Mouse (Mus musculus): Measurements from ENCODE around the gene Sbk1.

The Sbk1 gene

GRCm38 (mm10) chr7:126263964-126264363, 8.5 kb upstream of the Sbk1 start:
- WGBS, result 51% methylated on average over 7 of the region's 7 CpGs

- 20% methylated on average over 9 of the region's 9 CpGs for whole genome bisulfite sequencing
Measured at GRCm38 (mm10) chr7:126265949-126266348, 6.5 kb upstream of the Sbk1 start.

- 44% methylated on average over 4 of the region's 4 CpGs for WGBS
Measured at GRCm38 (mm10) chr7:126266372-126266870, 6.0 kb upstream of the Sbk1 start.

GRCm38 (mm10) chr7:126267606-126268005, 4.8 kb upstream of the Sbk1 start:
- 32% methylated on average over 8 of the region's 8 CpGs for WGBS

- under 1% methylated on average over 38 of the region's 38 CpGs for WGBS
Measured at GRCm38 (mm10) chr7:126272770-126273311, 422 bp downstream of the Sbk1 start.

GRCm38 (mm10) chr7:126273351-126274042, 1.1 kb downstream of the Sbk1 start:
- 20% methylated on average over 11 of the region's 11 CpGs for WGBS

GRCm38 (mm10) chr7:126274137-126274536, 1.7 kb downstream of the Sbk1 start:
- 13% methylated on average over 3 of the region's 3 CpGs for WGBS

- 8% methylated on average over 4 of the region's 4 CpGs for WGBS
Measured at GRCm38 (mm10) chr7:126274626-126275025, 2.2 kb downstream of the Sbk1 start.

- WGBS, result 63% methylated on average over 5 of the region's 5 CpGs
Measured at GRCm38 (mm10) chr7:126275711-126276110, 3.3 kb downstream of the Sbk1 start.

- WGBS, result 62% methylated on average over 6 of the region's 6 CpGs
Measured at GRCm38 (mm10) chr7:126276297-126276696, 3.9 kb downstream of the Sbk1 start.

GRCm38 (mm10) chr7:126277536-126278295, 5.3 kb downstream of the Sbk1 start:
- WGBS, result 52% methylated on average over 22 of the region's 22 CpGs

- 83% methylated on average over 5 of the region's 5 CpGs for WGBS
Measured at GRCm38 (mm10) chr7:126278799-126279198, 6.4 kb downstream of the Sbk1 start.

- 59% methylated on average over 8 of the region's 8 CpGs for WGBS
Measured at GRCm38 (mm10) chr7:126279774-126280482, 7.5 kb downstream of the Sbk1 start.

- 68% methylated on average over 6 of the region's 6 CpGs for WGBS
Measured at GRCm38 (mm10) chr7:126280696-126281095, 8.3 kb downstream of the Sbk1 start.

GRCm38 (mm10) chr7:126281876-126282682, 9.7 kb downstream of the Sbk1 start:
- WGBS, result 60% methylated on average over 16 of the region's 16 CpGs

GRCm38 (mm10) chr7:126282683-126282990, 10.2 kb downstream of the Sbk1 start:
- WGBS, result 81% methylated on average over 8 of the region's 8 CpGs

- WGBS, result 90% methylated on average over 5 of the region's 5 CpGs
Measured at GRCm38 (mm10) chr7:126284021-126284420, 11.6 kb downstream of the Sbk1 start.

- 65% methylated on average over 4 of the region's 4 CpGs for WGBS
Measured at GRCm38 (mm10) chr7:126284441-126284840, 12.0 kb downstream of the Sbk1 start.

- WGBS, result 44% methylated on average over 4 of the region's 4 CpGs
Measured at GRCm38 (mm10) chr7:126284865-126285264, 12.4 kb downstream of the Sbk1 start.

GRCm38 (mm10) chr7:126285293-126286211, 13.1 kb downstream of the Sbk1 start:
- WGBS, result 34% methylated on average over 12 of the region's 12 CpGs
